Mouse (Mus musculus): ENCODE results near the gene Ctnna2.

Gene Ctnna2

DNA sequence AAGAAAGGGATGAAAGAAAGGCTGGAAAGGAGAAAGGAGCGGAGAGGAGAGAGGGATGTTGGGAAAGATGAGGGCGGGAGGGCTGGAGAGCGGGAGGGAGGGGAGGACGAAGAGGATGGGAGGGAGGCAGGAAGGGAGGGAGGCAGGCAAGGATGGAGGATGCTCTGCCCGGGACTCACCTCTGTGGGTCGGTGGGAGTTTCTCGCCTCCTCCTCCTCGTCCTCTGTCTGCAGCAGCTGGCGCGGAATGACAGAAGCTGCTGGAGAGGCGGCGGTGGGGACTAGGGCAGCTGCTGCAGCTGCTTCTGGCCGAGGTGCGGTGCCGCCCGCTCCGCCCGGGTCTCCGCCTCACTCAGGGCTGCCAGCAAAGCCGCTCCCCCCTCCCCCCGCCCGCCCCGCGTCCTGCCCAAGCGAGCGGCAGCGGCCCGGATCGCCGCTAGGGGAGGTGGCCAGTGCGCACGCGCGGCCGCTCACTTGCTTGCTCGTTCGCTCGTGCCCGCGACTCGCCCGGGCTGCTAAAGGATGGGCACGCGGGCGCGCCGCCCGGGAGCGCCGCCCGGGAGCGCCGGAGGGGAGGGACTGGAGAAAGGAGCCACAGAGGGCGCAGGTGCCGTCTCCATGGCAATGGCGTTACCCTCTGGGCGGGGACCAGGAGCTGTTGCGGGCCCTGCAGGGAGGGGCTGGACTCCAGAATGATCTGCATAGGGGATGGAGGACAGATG lies at the start of gene Ctnna2:
TSS of gene Ctnna2 (minus strand) at position 459 of the 721 bp plus-strand sequence.
- no peak for DNase-seq (ENCODE audit: low read depth, low spot score)

GRCm38 (mm10) chr6:77980137-77981052 lies 896 bp upstream of the Ctnna2 start:
- DNase-seq (ENCODE audit: low read depth, low spot score): no peak

- no peak for DNase-seq (ENCODE audit: low read depth, low spot score)
Measured at GRCm38 (mm10) chr6:77978476-77979240, 841 bp downstream of the Ctnna2 start.

DNA sequence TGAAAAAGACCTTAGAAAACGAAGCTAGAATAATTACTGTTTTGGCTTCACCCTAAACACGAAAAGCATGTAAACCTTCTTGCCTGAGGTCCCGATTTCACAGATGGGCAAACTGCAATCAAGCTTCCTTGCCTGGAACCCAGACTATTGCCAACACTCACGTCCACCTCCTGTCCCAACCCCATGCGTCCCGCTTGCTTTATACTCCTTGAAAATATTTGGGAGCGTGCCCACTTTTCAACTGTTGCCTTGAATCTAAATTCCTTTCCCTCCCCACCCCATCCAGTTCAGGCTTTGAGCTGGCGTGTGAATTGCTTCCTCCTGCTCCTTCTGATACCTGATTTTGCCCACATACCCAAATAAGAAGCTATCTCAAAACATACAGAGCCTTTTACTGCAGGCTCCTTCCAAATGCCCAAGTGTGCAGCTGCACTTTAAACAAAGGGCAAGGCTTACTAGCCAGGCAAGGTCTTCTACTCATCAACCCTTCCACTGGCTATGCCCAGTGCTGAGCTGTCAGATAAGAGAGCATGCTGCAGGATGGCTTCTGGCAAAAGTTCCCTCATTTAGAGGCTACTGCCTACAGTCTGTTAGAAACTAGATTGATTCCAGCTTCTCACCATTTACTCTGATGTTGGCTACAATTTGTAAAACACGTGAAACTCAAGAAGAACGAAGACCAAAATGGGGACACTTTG lies 8.8 kb downstream of the Ctnna2 start:
- DNase-seq (ENCODE audit: low read depth, low spot score): no peak

- no peak for DNase-seq (ENCODE audit: low read depth, low spot score)
Measured at GRCm38 (mm10) chr6:77969774-77970173, 9.7 kb downstream of the Ctnna2 start.

DNA sequence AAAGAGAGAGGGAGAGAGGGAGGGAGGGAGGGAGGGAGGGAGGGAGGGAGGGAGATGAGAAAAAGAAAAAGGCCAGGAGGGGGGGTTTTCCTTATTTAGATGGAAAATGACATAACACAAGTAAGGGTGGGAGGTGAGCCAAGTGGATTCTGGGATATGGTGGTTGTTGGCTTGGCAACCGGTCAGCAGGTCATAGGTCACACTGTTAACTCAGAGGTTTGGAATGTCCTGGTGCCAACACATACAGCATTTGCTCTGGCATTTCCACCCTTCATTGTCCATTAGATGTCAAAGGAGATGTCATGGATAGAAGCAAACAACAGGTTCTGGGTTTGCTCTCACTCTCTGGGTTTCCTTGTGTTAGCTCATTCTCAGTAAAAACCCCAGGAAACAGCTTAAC lies 17.5 kb downstream of the Ctnna2 start:
- no peak for DNase-seq (ENCODE audit: low read depth, low spot score)

DNA sequence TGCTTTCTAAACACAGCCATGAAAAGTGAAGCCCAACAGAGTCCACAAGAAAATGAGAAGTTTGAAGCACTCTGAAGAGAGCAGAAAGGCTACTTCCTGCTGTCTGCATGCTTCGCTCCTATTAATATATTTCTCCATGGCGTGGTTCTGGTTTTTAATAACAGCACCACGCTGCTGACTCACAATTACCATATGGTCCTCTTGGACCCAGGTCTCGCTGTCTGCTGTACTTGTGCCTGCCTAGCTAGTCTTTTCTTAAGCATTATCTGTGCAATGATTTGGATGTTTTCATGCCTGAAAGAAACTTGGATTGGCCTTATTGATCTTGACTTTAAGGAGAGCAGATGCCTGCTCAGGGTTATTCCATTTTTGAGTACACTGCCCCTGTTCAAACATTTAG lies 28.2 kb downstream of the Ctnna2 start:
- DNase-seq (ENCODE audit: low read depth, low spot score): no peak

DNA sequence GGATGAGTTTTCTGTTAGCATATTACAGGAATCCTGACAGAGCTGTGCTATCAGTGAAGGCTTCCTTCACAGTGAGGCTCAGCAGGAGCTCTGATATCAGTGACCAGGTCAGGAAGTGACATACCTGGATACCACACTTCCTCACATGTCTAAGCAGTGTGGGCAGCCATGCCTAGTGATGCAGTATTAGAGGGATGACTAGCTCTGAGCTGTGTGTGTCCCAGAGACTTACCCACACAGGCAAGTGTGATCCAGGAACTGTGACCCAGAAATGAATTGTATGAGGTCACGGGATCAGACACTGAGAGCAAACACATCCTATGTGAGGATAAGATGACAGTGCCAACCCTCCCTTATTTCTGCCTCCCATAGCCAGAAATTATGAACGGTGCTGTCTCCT lies 28.8 kb downstream of the Ctnna2 start:
- no peak for DNase-seq (ENCODE audit: low read depth, low spot score)

DNA sequence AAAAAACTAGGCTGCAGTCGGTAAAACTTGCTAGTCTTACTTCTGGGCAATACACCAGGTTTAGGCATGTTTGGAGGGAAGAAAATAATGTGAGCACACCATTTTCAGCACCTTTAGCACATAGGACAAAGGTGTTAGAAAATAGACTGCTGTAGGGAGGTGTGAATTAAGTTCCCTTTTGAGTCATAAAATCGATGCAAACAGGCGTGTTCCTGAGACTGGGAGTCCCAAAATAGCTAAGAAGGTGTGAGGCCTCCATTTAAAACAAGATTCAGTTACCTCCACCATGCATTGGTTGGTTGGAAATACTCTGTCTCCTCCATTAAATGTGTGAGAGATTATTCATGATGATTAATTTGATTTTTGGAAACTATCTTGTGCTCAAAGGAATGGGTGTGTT lies 50.1 kb downstream of the Ctnna2 start:
- DNase-seq (ENCODE audit: low read depth, low spot score): no peak

- no peak for DNase-seq (ENCODE audit: low read depth, low spot score)
Measured at GRCm38 (mm10) chr6:77873150-77873549, 106.3 kb downstream of the Ctnna2 start.

- no peak for DNase-seq (ENCODE audit: low read depth, low spot score)
Measured at GRCm38 (mm10) chr6:77869313-77869712, 110.2 kb downstream of the Ctnna2 start.

DNA sequence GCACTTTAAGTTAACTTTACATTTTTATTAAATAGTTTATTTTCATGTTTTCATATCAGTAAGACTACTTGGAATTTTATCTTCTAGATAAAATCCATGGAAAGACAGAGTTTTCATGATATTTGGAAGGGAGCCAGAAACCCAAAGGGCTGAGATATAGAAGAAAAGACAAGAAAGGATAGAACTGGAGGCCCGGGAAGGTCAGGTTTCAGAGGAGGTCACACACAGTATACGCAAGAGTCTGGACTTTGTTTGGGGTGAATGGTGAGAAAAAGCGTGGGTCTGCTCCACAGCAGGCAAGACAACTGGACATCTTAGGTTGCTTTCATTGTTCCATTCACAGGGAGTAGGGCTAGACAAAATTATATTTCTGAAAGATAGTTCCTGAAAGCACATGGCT lies 111.4 kb downstream of the Ctnna2 start:
- DNase-seq (ENCODE audit: low read depth, low spot score): no peak

DNA sequence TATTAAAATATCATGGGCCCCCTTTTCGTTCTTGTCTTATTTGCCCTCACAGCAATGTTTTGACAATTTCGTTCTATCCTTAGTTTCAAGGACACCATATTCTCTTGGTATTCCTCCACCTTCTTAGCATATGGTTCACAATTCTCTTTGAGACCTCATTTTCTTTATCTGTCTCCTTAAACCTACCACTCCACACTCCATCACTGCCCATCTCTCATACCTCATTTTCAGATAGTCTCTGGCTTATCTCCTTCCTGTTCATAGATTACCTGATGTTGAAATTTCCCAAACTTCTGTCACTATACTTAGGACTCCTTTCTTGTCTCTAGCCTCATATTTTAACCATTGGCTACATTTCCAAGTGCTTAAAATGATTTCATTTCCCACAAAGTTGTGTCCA lies 116.1 kb downstream of the Ctnna2 start:
- DNase-seq (ENCODE audit: low read depth, low spot score): no peak

DNA sequence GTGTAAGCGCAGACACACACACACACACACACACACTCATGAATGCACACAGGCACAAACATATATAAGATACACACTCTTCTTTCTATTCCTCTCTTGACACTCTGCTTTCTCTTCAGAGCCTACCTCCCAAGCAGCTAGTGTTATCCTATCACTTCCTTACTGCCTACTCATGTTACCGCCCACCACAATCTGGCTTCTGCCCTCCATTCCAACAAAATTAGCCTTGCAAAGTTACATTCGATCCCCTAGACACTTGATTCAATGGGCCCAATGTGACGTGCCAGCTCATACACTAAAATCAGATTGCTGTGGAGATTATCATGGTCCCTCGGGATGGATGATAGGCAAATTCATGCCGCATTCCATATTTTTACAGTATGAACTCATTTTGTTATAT lies 116.7 kb downstream of the Ctnna2 start:
- DNase-seq (ENCODE audit: low read depth, low spot score): no peak

DNA sequence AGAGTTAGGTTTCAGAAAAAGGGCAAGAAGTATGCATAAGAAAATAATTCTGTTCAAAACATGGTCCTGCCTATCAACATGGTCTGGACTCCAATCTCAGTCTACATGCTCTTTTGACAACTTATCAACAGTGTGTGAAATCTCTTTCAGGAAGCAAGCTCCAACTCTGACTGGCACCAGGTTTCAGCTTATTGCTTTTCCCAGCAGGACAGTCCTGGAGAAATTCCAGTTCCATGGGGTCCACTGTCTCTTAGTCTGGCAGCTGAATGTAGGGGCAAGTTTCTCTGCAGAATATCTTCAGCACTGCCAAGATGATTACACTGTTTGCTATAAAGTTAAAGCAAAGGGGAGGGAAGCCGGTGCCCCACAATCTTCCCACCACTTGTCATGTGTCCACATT lies 130.1 kb downstream of the Ctnna2 start:
- DNase-seq (ENCODE audit: low read depth, low spot score): no peak

- DNase-seq (ENCODE audit: low read depth, low spot score): no peak
Measured at GRCm38 (mm10) chr6:77848796-77849195, 130.7 kb downstream of the Ctnna2 start.

GRCm38 (mm10) chr6:77847651-77848050 lies 131.8 kb downstream of the Ctnna2 start:
- DNase-seq (ENCODE audit: low read depth, low spot score): no peak

DNA sequence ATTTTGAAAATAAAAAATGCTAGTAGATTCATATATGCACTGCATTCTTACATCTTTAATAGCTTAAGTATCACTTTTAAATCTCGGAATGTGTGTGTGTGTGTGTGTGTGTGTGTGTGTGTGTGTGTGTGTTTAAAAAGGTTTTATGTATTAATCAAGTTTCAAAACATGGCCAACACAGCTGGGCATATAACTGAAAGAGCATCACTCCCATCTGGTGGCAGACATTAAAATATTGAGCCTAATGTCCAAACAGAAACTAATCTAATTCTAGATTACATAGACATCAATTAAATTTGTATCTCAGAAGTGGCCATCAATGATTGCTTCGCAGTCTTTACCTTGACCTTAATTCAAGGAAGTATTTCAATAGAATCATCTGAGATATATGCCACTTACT lies 140.4 kb downstream of the Ctnna2 start:
- DNase-seq (ENCODE audit: low read depth, low spot score): no peak

DNA sequence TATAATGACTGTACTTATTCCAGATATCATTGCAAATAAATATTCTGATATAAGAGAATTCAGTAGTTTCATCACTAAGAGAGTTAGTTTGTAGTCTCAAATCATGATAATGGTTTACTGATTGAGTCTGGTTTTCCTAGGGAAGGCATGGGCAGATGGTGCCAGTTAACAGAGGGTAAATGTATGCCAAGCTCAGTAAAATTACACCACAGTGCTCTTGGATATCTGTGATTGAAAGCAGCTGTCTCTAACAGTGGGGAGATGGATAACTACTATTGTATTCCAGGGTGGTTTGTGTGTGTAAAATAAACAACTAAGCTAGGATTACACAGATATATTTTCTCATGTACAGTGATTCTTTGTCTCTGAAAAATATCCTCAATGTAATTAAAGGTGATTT lies 140.8 kb downstream of the Ctnna2 start:
- no peak for DNase-seq (ENCODE audit: low read depth, low spot score)

- DNase-seq (ENCODE audit: low read depth, low spot score): no peak
Measured at GRCm38 (mm10) chr6:77837543-77837942, 142.0 kb downstream of the Ctnna2 start.

GRCm38 (mm10) chr6:77834680-77835079 lies 144.8 kb downstream of the Ctnna2 start:
- DNase-seq (ENCODE audit: low read depth, low spot score): no peak

DNA sequence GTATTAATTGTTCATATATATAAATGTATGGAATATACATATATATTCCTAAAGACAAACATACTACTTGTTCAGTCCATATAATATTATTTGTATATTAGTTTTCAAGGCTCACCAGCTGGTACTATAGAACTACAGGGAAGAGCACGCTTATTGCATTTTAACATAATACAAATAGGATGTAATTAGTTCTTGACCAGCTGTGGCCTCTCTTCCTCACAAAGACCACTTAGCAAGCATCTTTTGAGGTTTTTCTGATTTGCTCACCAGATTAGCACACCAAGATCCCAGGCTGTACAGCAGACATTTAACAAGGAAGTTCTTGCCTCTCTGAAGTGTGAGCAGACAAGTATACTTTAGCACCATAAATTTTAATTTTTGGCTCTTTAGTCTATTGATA lies 152.0 kb downstream of the Ctnna2 start:
- DNase-seq (ENCODE audit: low read depth, low spot score): no peak
